In genomic region chr13:56475363-56475762, GRCm38 (mm10) we compare ENCODE assay signal across 9 mouse cellular contexts. TPM values are rescaled to one million over a fixed set of nuclear protein-coding genes. Genes with fewer than 3 reads are reported as not detected.
DNase-seq lines count a peak whose midpoint lies in the region; ATAC-seq and TF ChIP-seq lines count a peak whose summit lies in the region.
"Had no signal": no experiment of that assay in that cellular context is flagged by ENCODE, and none has a peak within 500 bp of the region (broad histone marks: within the 10 kb centered on the region; RNA-seq: fewer than 3 reads in every experiment).

No protein-coding gene starts in this region.

- no peak overlapping the region for H3K9ac ChIP-seq in heart, adult 2 months (ENCODE audit: low read depth, low read length)
- no peak overlapping the region for H3K9ac ChIP-seq in hindbrain, embryonic 14.5 days
- no peak overlapping the region for H3K9ac ChIP-seq in midbrain, embryonic 16.5 days (ENCODE audit: low read depth, low read length)
- H3K9ac ChIP-seq: embryonic facial prominence, embryonic 13.5 days had no signal

- ATAC-seq in hindbrain, embryonic 14.5 days (ENCODE audit: low FRiP score): peak; percentile 57; the same call in 1 of the 2 replicates
- peak; percentile 76 for ATAC-seq in midbrain, embryonic 16.5 days

- H3K79me2 ChIP-seq in heart, adult 2 months (replicated peaks; ENCODE audit: control insufficient read depth, insufficient read depth, low read length): no peaks in the 10 kb centered on the region

- TF ChIP-seq CTCF in heart, adult 2 months (IDR thresholded peaks at IDR 0.05): peak; percentile 87
- TF ChIP-seq CTCF in left cerebral cortex, adult 2 months (IDR thresholded peaks at IDR 0.05): peak; percentile 85

- no peak for TF ChIP-seq POLR2A in heart, adult 2 months (IDR thresholded peaks at IDR 0.05; ENCODE audit: insufficient read depth, low read depth, low read length)

- H3K4me1 ChIP-seq in heart, adult 2 months (ENCODE audit: control insufficient read depth, insufficient read depth, low read length): no peaks in the 10 kb centered on the region
- 0 out of 2 replicates have a peak, but pooled peaks cover 3% of the 10 kb centered on the region for H3K4me1 ChIP-seq in hindbrain, embryonic 14.5 days (replicated peaks; ENCODE audit: control insufficient read depth, insufficient read depth, low read length)
- peaks cover 2% of the 10 kb centered on the region; the same call in 1 of the 2 replicates for H3K4me1 ChIP-seq in midbrain, embryonic 16.5 days (ENCODE audit: control insufficient read depth, insufficient read depth, low read length)

- no peaks in the 10 kb centered on the region for H3K9me3 ChIP-seq in hindbrain, embryonic 14.5 days (ENCODE audit: control insufficient read depth, low read length)
- H3K9me3 ChIP-seq in midbrain, embryonic 16.5 days (replicated peaks; ENCODE audit: control insufficient read depth, low read length, poor library complexity, severe bottlenecking): no peaks in the 10 kb centered on the region
- H3K9me3 ChIP-seq: embryonic facial prominence, embryonic 13.5 days had no signal

- 16% methylated on average over 4 of the region's 4 CpGs for WGBS in heart, adult 2 months
- 35% methylated on average over 4 of the region's 4 CpGs for WGBS in hindbrain, embryonic 14.5 days
- WGBS in midbrain, embryonic 16.5 days: 24% methylated on average over 4 of the region's 4 CpGs

- intact Hi-C loops in heart, adult 2 months (cut with DNase I): loop anchor here (1.0 to 5.0 kb wide), 5 partner anchors 81 to 787 kb away; no protein-coding TSS in a partner anchor
- intact Hi-C loops in heart, postnatal 25 days (cut with DNase I): loop anchor here (2.0 to 5.0 kb wide), 4 partner anchors 77 to 793 kb away; no protein-coding TSS in a partner anchor
- intact Hi-C loops in left cerebral cortex, adult 2 months (cut with DNase I): loop anchor here (2.0 to 5.0 kb wide), 7 partner anchors 81 to 793 kb away; no protein-coding TSS in a partner anchor

- peak; percentile 81 for TF ChIP-seq EP300 in heart, adult 2 months (IDR thresholded peaks at IDR 0.05; ENCODE audit: insufficient read depth, low read depth, low read length)

- no peaks in the 10 kb centered on the region for H3K27me3 ChIP-seq in heart, adult 2 months (ENCODE audit: control insufficient read depth, insufficient read depth, low read length)
- H3K27me3 ChIP-seq in hindbrain, embryonic 14.5 days (ENCODE audit: control insufficient read depth, insufficient read depth, low read length): no peaks in the 10 kb centered on the region
- no peaks in the 10 kb centered on the region for H3K27me3 ChIP-seq in midbrain, embryonic 16.5 days (ENCODE audit: control insufficient read depth, insufficient read depth, low read depth, low read length)
- H3K27me3 ChIP-seq: embryonic facial prominence, embryonic 13.5 days had no signal

- DNase-seq in heart, adult 2 months: peak; percentile 29 to 33
- no peak for DNase-seq in heart, postnatal 25 days (ENCODE audit: low spot score)
- peak; percentile 69 for DNase-seq in T-cell, adult 2 months (ENCODE audit: low spot score)
- peak; percentile 30 for DNase-seq in embryo, embryonic 11.5 days (ENCODE audit: low read depth, low spot score)
- DNase-seq in hindbrain, embryonic 14.5 days (ENCODE audit: low spot score): peak; percentile 78
- peak in 1 of 2 experiments; percentile 40 for DNase-seq in left cerebral cortex, adult 2 months (ENCODE audit: extremely low spot score in 1 of 2, low spot score in 2 of 2)
- peak; percentile 57 for DNase-seq in thymus, postnatal 4 days

- H3K4me3 ChIP-seq in heart, adult 2 months: no peak overlapping the region
- no peak overlapping the region for H3K4me3 ChIP-seq in hindbrain, embryonic 14.5 days (replicated peaks; ENCODE audit: low read length)
- no peak overlapping the region for H3K4me3 ChIP-seq in left cerebral cortex, adult 2 months
- H3K4me3 ChIP-seq in midbrain, embryonic 16.5 days (ENCODE audit: low read depth, low read length): no peak overlapping the region
- H3K4me3 ChIP-seq: embryonic facial prominence, embryonic 13.5 days had no signal

- H3K27ac ChIP-seq in heart, adult 2 months: no peak overlapping the region
- H3K27ac ChIP-seq in hindbrain, embryonic 14.5 days: no peak overlapping the region
- no peak overlapping the region for H3K27ac ChIP-seq in left cerebral cortex, adult 2 months
- H3K27ac ChIP-seq in midbrain, embryonic 16.5 days (ENCODE audit: low read length): no peak overlapping the region
- H3K27ac ChIP-seq: embryonic facial prominence, embryonic 13.5 days had no signal

- H3K36me3 ChIP-seq in heart, adult 2 months (ENCODE audit: control insufficient read depth, insufficient read depth, low read length): no peaks in the 10 kb centered on the region
- no peaks in the 10 kb centered on the region for H3K36me3 ChIP-seq in hindbrain, embryonic 14.5 days (replicated peaks; ENCODE audit: control insufficient read depth, insufficient read depth)
- H3K36me3 ChIP-seq in midbrain, embryonic 16.5 days (ENCODE audit: control insufficient read depth, insufficient read depth, low read length): no peaks in the 10 kb centered on the region
- H3K36me3 ChIP-seq: embryonic facial prominence, embryonic 13.5 days had no signal

- 0 out of 2 replicates have a peak overlapping the region, but pooled peaks have one; percentile 15 for H3K4me2 ChIP-seq in hindbrain, embryonic 14.5 days (replicated peaks)
- 0 out of 2 replicates have a peak overlapping the region, but pooled peaks have one; percentile 12 for H3K4me2 ChIP-seq in midbrain, embryonic 16.5 days (ENCODE audit: low read length)
- H3K4me2 ChIP-seq: embryonic facial prominence, embryonic 13.5 days had no signal

RNA-seq across cellular contexts. Expression of gene Il9, which starts 6.7 kb away (rescaled TPM):
- total RNA-seq in heart, adult 2 months (2021): not detected
- not detected in 2 replicates for polyA plus RNA-seq in heart, adult 2 months (2012; rRNA removed)
- not detected for total RNA-seq in heart, postnatal 25 days (2021)
- polyA plus RNA-seq in hindbrain, embryonic 14.5 days (2014; fragmentation: Nextera tagmentation; extraction: Ambion mirVana): not detected in 2 replicates
- total RNA-seq in left cerebral cortex, adult 2 months (2021): not detected
- not detected in 2 replicates for polyA plus RNA-seq in midbrain, embryonic 16.5 days (2015; fragmentation: Nextera tagmentation; extraction: Ambion mirVana)
- polyA plus RNA-seq: embryonic facial prominence, embryonic 13.5 days had no signal

RNA-seq across cellular contexts. Expression of gene Slc25a48, which starts 37.2 kb away (rescaled TPM):
- total RNA-seq in heart, adult 2 months (2021): under 1 TPM; 0.08 to 0.16 TPM
- polyA plus RNA-seq in heart, adult 2 months (2012; rRNA removed): 0.23 and 0.27 TPM in 2 replicates
- under 1 TPM in 1 of 2 experiments, not detected in 1; 0.08 TPM for total RNA-seq in heart, postnatal 25 days (2021)
- 0.08 TPM in 1 of 2 replicates, not detected in the other for polyA plus RNA-seq in hindbrain, embryonic 14.5 days (2014; fragmentation: Nextera tagmentation; extraction: Ambion mirVana)
- not detected for total RNA-seq in left cerebral cortex, adult 2 months (2021)
- polyA plus RNA-seq in midbrain, embryonic 16.5 days (2015; fragmentation: Nextera tagmentation; extraction: Ambion mirVana): not detected in 2 replicates

RNA-seq across cellular contexts. Expression of gene Fbxl21, which starts 46.9 kb away (rescaled TPM):
- under 1 TPM; 0.68 to 0.97 TPM for total RNA-seq in heart, adult 2 months (2021)
- polyA plus RNA-seq in heart, adult 2 months (2012; rRNA removed): 0.29 and 0.31 TPM in 2 replicates
- under 1 TPM; 0.47 to 0.67 TPM for total RNA-seq in heart, postnatal 25 days (2021)
- polyA plus RNA-seq in hindbrain, embryonic 14.5 days (2014; fragmentation: Nextera tagmentation; extraction: Ambion mirVana): 3.9 and 4.1 TPM in 2 replicates
- 1 to 10 TPM; 6.8 to 7.3 TPM for total RNA-seq in left cerebral cortex, adult 2 months (2021)
- 3.2 and 3.3 TPM in 2 replicates for polyA plus RNA-seq in midbrain, embryonic 16.5 days (2015; fragmentation: Nextera tagmentation; extraction: Ambion mirVana)

RNA-seq across cellular contexts. Expression of gene Gm3045, which starts 49.0 kb away (rescaled TPM):
- total RNA-seq in heart, adult 2 months (2021): not detected
- not detected in 2 replicates for polyA plus RNA-seq in heart, adult 2 months (2012; rRNA removed)
- total RNA-seq in heart, postnatal 25 days (2021): not detected
- not detected in 2 replicates for polyA plus RNA-seq in hindbrain, embryonic 14.5 days (2014; fragmentation: Nextera tagmentation; extraction: Ambion mirVana)
- total RNA-seq in left cerebral cortex, adult 2 months (2021): not detected
- not detected in 2 replicates for polyA plus RNA-seq in midbrain, embryonic 16.5 days (2015; fragmentation: Nextera tagmentation; extraction: Ambion mirVana)
- polyA plus RNA-seq: embryonic facial prominence, embryonic 13.5 days had no signal
